ENCODE assay signal across 10 mouse cellular contexts in genomic region chr17:36198317-36198716, GRCm38 (mm10). TPM values are rescaled to one million over a fixed set of nuclear protein-coding genes. Genes with fewer than 3 reads are reported as not detected.
DNase-seq lines count a peak whose midpoint lies in the region; ATAC-seq and TF ChIP-seq lines count a peak whose summit lies in the region.
"Had no signal": no experiment of that assay in that cellular context is flagged by ENCODE, and none has a peak within 500 bp of the region (broad histone marks: within the 10 kb centered on the region; RNA-seq: fewer than 3 reads in every experiment).

No protein-coding gene starts in this region.

- H3K36me3 ChIP-seq in intestine, embryonic 16.5 days (ENCODE audit: control insufficient read depth, insufficient read depth, low read length) = no peaks in the 10 kb centered on the region
- no peaks in the 10 kb centered on the region for H3K36me3 ChIP-seq in intestine, embryonic 15.5 days
- no peaks in the 10 kb centered on the region for H3K36me3 ChIP-seq in CH12.LX (replicated peaks in 1 of 2; ENCODE audit: control insufficient read depth in 1 of 2, insufficient read depth in 1 of 2, low read length in 1 of 2)
- H3K36me3 ChIP-seq in limb, embryonic 11.5 days (ENCODE audit: control insufficient read depth, insufficient read depth, low read length) = no peaks in the 10 kb centered on the region

- H3K9me3 ChIP-seq in intestine, embryonic 16.5 days (ENCODE audit: control insufficient read depth, low read length) = no peaks in the 10 kb centered on the region
- no peaks in the 10 kb centered on the region for H3K9me3 ChIP-seq in intestine, embryonic 15.5 days
- H3K9me3 ChIP-seq in CH12.LX (replicated peaks; ENCODE audit: low read length) = no peaks in the 10 kb centered on the region
- H3K9me3 ChIP-seq in limb, embryonic 11.5 days (ENCODE audit: control insufficient read depth, low read length) = no peaks in the 10 kb centered on the region

- H3K9ac ChIP-seq in intestine, embryonic 16.5 days (ENCODE audit: low read depth, low read length) = no peak overlapping the region
- H3K9ac ChIP-seq in intestine, embryonic 15.5 days = no peak overlapping the region
- no peak overlapping the region for H3K9ac ChIP-seq in CH12.LX (ENCODE audit: insufficient read depth, low read depth)
- no peak overlapping the region for H3K9ac ChIP-seq in limb, embryonic 11.5 days (ENCODE audit: low read length)

- peaks cover 3% of the 10 kb centered on the region; the same call in 1 of the 2 replicates for H3K27me3 ChIP-seq in intestine, embryonic 16.5 days (replicated peaks; ENCODE audit: control insufficient read depth, insufficient read depth, low read length)
- H3K27me3 ChIP-seq in intestine, embryonic 15.5 days (replicated peaks) = peaks cover 10% of the 10 kb centered on the region
- H3K27me3 ChIP-seq in CH12.LX (replicated peaks) = peaks cover 57% of the 10 kb centered on the region
- no peaks in the 10 kb centered on the region for H3K27me3 ChIP-seq in limb, embryonic 11.5 days (ENCODE audit: control insufficient read depth, insufficient read depth, low read length)

- 0 out of 2 replicates have a peak, but pooled peaks have one; percentile 22 for ATAC-seq in intestine, embryonic 16.5 days
- ATAC-seq in intestine, embryonic 15.5 days = no peak; the same call in 1 of the 2 replicates
- no peak for ATAC-seq in limb, embryonic 11.5 days (ENCODE audit: insufficient number of reproducible peaks, low FRiP score, low TSS enrichment, low read depth)
- no peak for ATAC-seq in erythroid progenitor cell, adult 5-6 weeks (replicated peaks; ENCODE audit: low FRiP score, poor library complexity, severe bottlenecking)

- in situ Hi-C loops in CH12.LX (cut with MboI; ENCODE audit: low pct_ligation_motif_present, low pct_unique_long_range_greater_than_20kb, low sequenced_read_pairs) = loop anchor here (10.0 kb wide), 1 partner anchor 134 kb away; no protein-coding TSS in a partner anchor

- H3K79me2 ChIP-seq in CH12.LX (replicated peaks; ENCODE audit: control insufficient read depth, extremely low read depth, insufficient read depth, poor library complexity, severe bottlenecking) = no peaks in the 10 kb centered on the region

- DNase-seq in 3134 (ENCODE audit: extremely low read depth, insufficient read length, low spot score) (peak; percentile 42), CH12.LX (ENCODE audit: extremely low read depth) (peak; percentile 37)
- peak; percentile 55 for DNase-seq in limb, embryonic 11.5 days (ENCODE audit: low spot score)
- DNase-seq in right cerebral cortex, postnatal 14 days = no peak
- DNase-seq in cerebellum, postnatal 25 days = no peak

- TF ChIP-seq EP300 in CH12.LX (IDR thresholded peaks at IDR 0.05; ENCODE audit: low read length) = no peak

- no peak overlapping the region for H3K4me3 ChIP-seq in intestine, embryonic 16.5 days (ENCODE audit: low read length)
- H3K4me3 ChIP-seq in intestine, embryonic 15.5 days (replicated peaks) = no peak overlapping the region
- H3K4me3 ChIP-seq in CH12.LX (replicated peaks in 1 of 3; ENCODE audit: low read depth in 2 of 3, low read length in 2 of 3, poor library complexity in 1 of 3) = no peak overlapping the region
- H3K4me3 ChIP-seq in limb, embryonic 11.5 days (ENCODE audit: low read depth, low read length) = no peak overlapping the region

- TF ChIP-seq CTCF in CH12.LX (conservative IDR thresholded peaks at IDR 0.05 in 1 of 2, IDR thresholded peaks at IDR 0.05 in 1 of 2; ENCODE audit: low read depth in 2 of 2, low read length in 2 of 2) = peak in 1 of 2 experiments; percentile 64; a peak in 2 of 4 replicates

- dilution Hi-C loops in CH12.LX (cut with MboI; ENCODE audit: extremely low pct_ligation_motif_present, extremely low pct_unique_long_range_greater_than_20kb, low sequenced_read_pairs) = no loop called here

- peak; percentile 37 for TF ChIP-seq RAD21 in CH12.LX (IDR thresholded peaks at IDR 0.05; ENCODE audit: low read depth, low read length)

- TF ChIP-seq POLR2A in CH12.LX (IDR thresholded peaks at IDR 0.05; ENCODE audit: low read depth, low read length) = no peak

- H3K4me2 ChIP-seq in intestine, embryonic 16.5 days (ENCODE audit: low read depth, low read length) = no peak overlapping the region
- H3K4me2 ChIP-seq in intestine, embryonic 15.5 days (replicated peaks) = no peak overlapping the region
- H3K4me2 ChIP-seq in CH12.LX (ENCODE audit: insufficient read depth, low read depth, poor library complexity, severe bottlenecking) = no peak overlapping the region
- H3K4me2 ChIP-seq in limb, embryonic 11.5 days (ENCODE audit: low read depth, severe bottlenecking) = no peak overlapping the region

- H3K27ac ChIP-seq in intestine, embryonic 16.5 days (ENCODE audit: low read length) = no peak overlapping the region
- no peak overlapping the region for H3K27ac ChIP-seq in intestine, embryonic 15.5 days
- no peak overlapping the region for H3K27ac ChIP-seq in CH12.LX (ENCODE audit: insufficient read depth, low read depth)
- no peak overlapping the region for H3K27ac ChIP-seq in limb, embryonic 11.5 days (replicated peaks; ENCODE audit: low read depth, low read length)

- WGBS in intestine, embryonic 16.5 days = 18% methylated on average over 5 of the region's 5 CpGs
- 10% methylated on average over 5 of the region's 5 CpGs for WGBS in intestine, embryonic 15.5 days
- 10% methylated on average over 5 of the region's 5 CpGs for WGBS in limb, embryonic 11.5 days

- H3K4me1 ChIP-seq in intestine, embryonic 16.5 days (ENCODE audit: control insufficient read depth, insufficient read depth, low read length) = no peaks in the 10 kb centered on the region
- H3K4me1 ChIP-seq in intestine, embryonic 15.5 days (replicated peaks) = no peaks in the 10 kb centered on the region
- peaks cover 9 to 14% of the 10 kb centered on the region in 2 experiments for H3K4me1 ChIP-seq in CH12.LX (ENCODE audit: control insufficient read depth in 1 of 2, insufficient read depth in 2 of 2)
- no peaks in the 10 kb centered on the region for H3K4me1 ChIP-seq in limb, embryonic 11.5 days (ENCODE audit: control insufficient read depth, insufficient read depth, low read length)

TF ChIP-seq in CH12.LX, 34 proteins besides CTCF, POLR2A, EP300 and RAD21:
- TF ChIP-seq SMC3 (IDR thresholded peaks at IDR 0.05; ENCODE audit: low read depth, low read length) (peak; percentile 47), USF2 (conservative IDR thresholded peaks at IDR 0.05; ENCODE audit: low read depth, low read length) (no peak)

RNA-seq across cellular contexts. Expression of gene H2-T3, which starts 8.2 kb away (rescaled TPM):
- polyA plus RNA-seq in intestine, embryonic 16.5 days (2015; fragmentation: Nextera tagmentation; extraction: Ambion mirVana) = 42.3 and 46.9 TPM in 2 replicates
- polyA plus RNA-seq in intestine, embryonic 15.5 days (2015; fragmentation: Nextera tagmentation; extraction: Ambion mirVana) = 24.3 and 30.1 TPM in 2 replicates
- total RNA-seq in CH12.LX (2012; rRNA removed) (not detected in 2 replicates), CH12.LX (2014; rRNA removed) (not detected in 2 replicates)
- 0.74 and 1.3 TPM in 2 replicates for polyA plus RNA-seq in CH12.LX (2012; ENCODE audit: insufficient read length, low read depth)
- polyA plus RNA-seq in limb, embryonic 11.5 days (2014; fragmentation: Nextera tagmentation; extraction: Ambion mirVana) = not detected in 2 replicates
- not detected in 2 replicates for total RNA-seq in erythroid progenitor cell, adult 5-6 weeks (2015; ENCODE audit: low replicate concordance)
- total RNA-seq in erythroid progenitor cell, adult 5-6 weeks (2017; ENCODE audit: low replicate concordance) = not detected in 2 replicates
- polyA plus RNA-seq: spleen, adult 2 months had no signal

RNA-seq across cellular contexts. Expression of gene Gm8909, which starts 30.0 kb away (rescaled TPM):
- 1.9 and 3.5 TPM in 2 replicates for polyA plus RNA-seq in intestine, embryonic 16.5 days (2015; fragmentation: Nextera tagmentation; extraction: Ambion mirVana)
- polyA plus RNA-seq in intestine, embryonic 15.5 days (2015; fragmentation: Nextera tagmentation; extraction: Ambion mirVana) = 1.2 and 2.2 TPM in 2 replicates
- total RNA-seq in CH12.LX (2012; rRNA removed) = 0.25 and 0.38 TPM in 2 replicates
- not detected in 2 replicates for total RNA-seq in CH12.LX (2014; rRNA removed)
- polyA plus RNA-seq in CH12.LX (2012; ENCODE audit: insufficient read length, low read depth) = 16.5 and 35.5 TPM in 2 replicates
- not detected in 2 replicates for polyA plus RNA-seq in limb, embryonic 11.5 days (2014; fragmentation: Nextera tagmentation; extraction: Ambion mirVana)
- total RNA-seq in erythroid progenitor cell, adult 5-6 weeks (2015; ENCODE audit: low replicate concordance) = not detected in 2 replicates
- not detected in 2 replicates for total RNA-seq in erythroid progenitor cell, adult 5-6 weeks (2017; ENCODE audit: low replicate concordance)
- polyA plus RNA-seq: intestine, embryonic 14.5 days had no signal

RNA-seq across cellular contexts. Expression of gene Rpp21, which starts 59.6 kb away (rescaled TPM):
- polyA plus RNA-seq in intestine, embryonic 16.5 days (2015; fragmentation: Nextera tagmentation; extraction: Ambion mirVana) = 129 and 139 TPM in 2 replicates
- 124 and 141 TPM in 2 replicates for polyA plus RNA-seq in intestine, embryonic 15.5 days (2015; fragmentation: Nextera tagmentation; extraction: Ambion mirVana)
- total RNA-seq in CH12.LX (2012; rRNA removed) (53.8 and 59.7 TPM in 2 replicates), CH12.LX (2014; rRNA removed) (22.5 and 25.4 TPM in 2 replicates)
- polyA plus RNA-seq in CH12.LX (2012; ENCODE audit: insufficient read length, low read depth) = 44.2 and 50.5 TPM in 2 replicates
- polyA plus RNA-seq in limb, embryonic 11.5 days (2014; fragmentation: Nextera tagmentation; extraction: Ambion mirVana) = 80.9 and 85.7 TPM in 2 replicates
- 63.7 and 66.0 TPM in 2 replicates for total RNA-seq in erythroid progenitor cell, adult 5-6 weeks (2015; ENCODE audit: low replicate concordance)
- 11.8 TPM in 2 replicates for total RNA-seq in erythroid progenitor cell, adult 5-6 weeks (2017; ENCODE audit: low replicate concordance)

Comparison
In these comparisons a context has a peak if more than half of its experiments do, and no peak if none do; other contexts are left out.
1. DNase-seq: peak in 3134 (single experiment), CH12.LX (single experiment) and limb, embryonic 11.5 days (single experiment); none in right cerebral cortex, postnatal 14 days (single experiment) and cerebellum, postnatal 25 days (0 of 2).
2. RNA of gene H2-T3, which starts 8.2 kb away (polyA plus RNA-seq): 42.3 to 46.9 TPM in intestine, embryonic 16.5 days and 24.3 to 30.1 TPM in intestine, embryonic 15.5 days; 0.74 to 1.3 TPM in CH12.LX and not detected in limb, embryonic 11.5 days; every median in the first group is over 10 times any median in the second.